Comparison of ENCODE assay signal across 16 mouse cellular contexts in genomic region chr1:178666524-178666923, GRCm38 (mm10).
"Had no signal": no experiment of that assay in that cellular context is flagged by ENCODE, and none has a peak within 500 bp of the region (broad histone marks: within the 10 kb centered on the region; RNA-seq: fewer than 3 reads in every experiment).

No protein-coding gene starts in this region.

- H3K4me1 ChIP-seq: liver, embryonic 12.5 days; neural tube, embryonic 12.5 days had no signal

- H3K4me3 ChIP-seq: liver, embryonic 12.5 days; lung, embryonic 15.5 days; megakaryocyte, embryonic 14.5 days; midbrain, embryonic 13.5 days; midbrain, embryonic 15.5 days; neural tube, embryonic 12.5 days had no signal

- H3K27ac ChIP-seq: liver, embryonic 12.5 days; liver, embryonic 14.5 days; lung, embryonic 15.5 days; midbrain, embryonic 13.5 days; midbrain, embryonic 15.5 days; neural tube, embryonic 12.5 days had no signal

- H3K27me3 ChIP-seq: liver, embryonic 12.5 days; lung, embryonic 15.5 days; midbrain, embryonic 13.5 days; midbrain, embryonic 15.5 days; neural tube, embryonic 12.5 days had no signal

- DNase-seq: lung, adult 2 months; lung, postnatal 14 days; lung, postnatal 4 days; right cerebral cortex, postnatal 14 days; spleen, adult 18-20 months; thymus, adult 18-20 months; thymus, postnatal 14 days; thymus, postnatal 36 days had no signal

- H3K9ac ChIP-seq: liver, embryonic 12.5 days; liver, embryonic 14.5 days; lung, embryonic 15.5 days; midbrain, embryonic 13.5 days; midbrain, embryonic 15.5 days; neural tube, embryonic 12.5 days had no signal

- H3K36me3 ChIP-seq: liver, embryonic 12.5 days; lung, embryonic 15.5 days; midbrain, embryonic 13.5 days; midbrain, embryonic 15.5 days; neural tube, embryonic 12.5 days had no signal

- H3K4me2 ChIP-seq: liver, embryonic 12.5 days; lung, embryonic 15.5 days; midbrain, embryonic 11.5 days; midbrain, embryonic 13.5 days; midbrain, embryonic 15.5 days; neural tube, embryonic 12.5 days had no signal

- H3K9me3 ChIP-seq: liver, embryonic 12.5 days; lung, embryonic 15.5 days; megakaryocyte, embryonic 14.5 days; midbrain, embryonic 13.5 days; midbrain, embryonic 15.5 days; neural tube, embryonic 12.5 days had no signal

- ATAC-seq: liver, embryonic 12.5 days; midbrain, embryonic 13.5 days; midbrain, embryonic 15.5 days had no signal
